Mouse (Mus musculus) gastrocnemius, adult 2 months (tissue): ENCODE data around the gene Slc4a7. TPM values are rescaled to one million over a fixed set of nuclear protein-coding genes. Genes with fewer than 3 reads are reported as not detected.
"Not testable (repeated sequence)": the region's sequence is repeated elsewhere in the genome, so short reads cannot be mapped to it uniquely, and the experiment has no call there.

ENCODE experiments used
- DNase-seq: peaks from one replicate; pipeline ENCODE4 v3.0.0; 2022
- H3K27ac ChIP-seq: fragments of 200-600 bp; 2 replicates; pipeline ENCODE4 v1.8.1; 2022; ENCODE audit warnings: mild to moderate bottlenecking
- H3K4me3 ChIP-seq: fragments of 200-600 bp; 2 replicates; pipeline ENCODE4 v1.8.1; 2022; ENCODE audit warnings: mild to moderate bottlenecking, moderate library complexity
- CTCF ChIP-seq: fragments of 200-600 bp; IDR thresholded peaks from 2 replicates; pipeline ENCODE4 v1.8.1; 2022; ENCODE audit warnings: antibody characterized with exemption, mild to moderate bottlenecking, moderate library complexity
- intact Hi-C: fragments of 180-260 bp; cut with DNase I; formaldehyde crosslinking; loops from one replicate; pipeline ENCODE4 v1.15.1; 2025
- total RNA-seq, 2 experiments: library from RNA; stranded (reverse); gene quantifications; 2 replicates each; pipeline ENCODE4 v1.2.3; 2021

Slc4a7 gene
- total RNA-seq, 2 experiments from 2014 or later = 8.0 to 14.0 TPM

- no peak for DNase-seq
- intact Hi-C loops = loop anchor here (10.0 kb wide), 1 partner anchor 156 kb away; no protein-coding TSS in a partner anchor
- Histone ChIP-seq H3K4me3 (no peak overlapping the region), H3K27ac (no peak overlapping the region)
- TF ChIP-seq CTCF = no peak
These were observed 6.9 kb downstream of the Slc4a7 start for GRCm38 (mm10) chr14:14709021-14709420.

GRCm38 (mm10) chr14:14714130-14714529 is 12.1 kb downstream of the Slc4a7 start:
- TF ChIP-seq CTCF = peak; percentile 42
- intact Hi-C loops = no loop called here
- DNase-seq = no peak
- Histone ChIP-seq H3K4me3 (no peak overlapping the region), H3K27ac (no peak overlapping the region)

- TF ChIP-seq CTCF = no peak
- intact Hi-C loops = no loop called here
- Histone ChIP-seq H3K27ac (no peak overlapping the region), H3K4me3 (no peak overlapping the region)
- no peak for DNase-seq
These were observed 13.7 kb downstream of the Slc4a7 start for GRCm38 (mm10) chr14:14715794-14716193.

- intact Hi-C loops = no loop called here
- Histone ChIP-seq H3K4me3 (no peak overlapping the region), H3K27ac (no peak overlapping the region)
- DNase-seq = no peak
- no peak for TF ChIP-seq CTCF
These were observed 14.8 kb downstream of the Slc4a7 start for GRCm38 (mm10) chr14:14716843-14717242.

GRCm38 (mm10) chr14:14718556-14718955 is 16.5 kb downstream of the Slc4a7 start:
- intact Hi-C loops = no loop called here
- no peak for DNase-seq
- Histone ChIP-seq H3K4me3 (no peak overlapping the region), H3K27ac (no peak overlapping the region)
- no peak for TF ChIP-seq CTCF

- intact Hi-C loops = no loop called here
- no peak overlapping the region for H3K27ac ChIP-seq
- no peak for TF ChIP-seq CTCF
- DNase-seq = no peak
- H3K4me3 ChIP-seq = no peak overlapping the region
These were observed 79.1 kb downstream of the Slc4a7 start for GRCm38 (mm10) chr14:14781169-14781568.

GRCm38 (mm10) chr14:14784223-14784622 is 82.1 kb downstream of the Slc4a7 start:
- intact Hi-C loops = no loop called here
- no peak for TF ChIP-seq CTCF
- no peak for DNase-seq

GRCm38 (mm10) chr14:14786979-14787378 is 84.9 kb downstream of the Slc4a7 start:
- TF ChIP-seq CTCF = no peak
- Histone ChIP-seq H3K4me3 (no peak overlapping the region), H3K27ac (no peak overlapping the region)
- no peak for DNase-seq
- intact Hi-C loops = no loop called here

More at GRCm38 (mm10) chr14:14784223-14784622, 82.1 kb downstream of the Slc4a7 start:
- Histone ChIP-seq H3K27ac (no peak overlapping the region), H3K4me3 (no peak overlapping the region)

- intact Hi-C loops = no loop called here
- no peak for TF ChIP-seq CTCF
- no peak for DNase-seq
- no peak overlapping the region for H3K27ac ChIP-seq
- no peak overlapping the region for H3K4me3 ChIP-seq
These were observed 87.9 kb downstream of the Slc4a7 start for GRCm38 (mm10) chr14:14789840-14790470.

- H3K4me3 ChIP-seq = no peak overlapping the region
- no peak for TF ChIP-seq CTCF
- H3K27ac ChIP-seq = no peak overlapping the region
- intact Hi-C loops = no loop called here
- no peak for DNase-seq
These were observed 97.8 kb downstream of the Slc4a7 start for GRCm38 (mm10) chr14:14799861-14800260.

- Histone ChIP-seq H3K27ac (no peak overlapping the region), H3K4me3 (no peak overlapping the region)
- no peak for TF ChIP-seq CTCF
- intact Hi-C loops = no loop called here
- DNase-seq = no peak
These were observed 98.3 kb downstream of the Slc4a7 start for GRCm38 (mm10) chr14:14800332-14800731.

- no peak overlapping the region for H3K4me3 ChIP-seq
- intact Hi-C loops = no loop called here
- no peak for TF ChIP-seq CTCF
These were observed 98.7 kb downstream of the Slc4a7 start for GRCm38 (mm10) chr14:14800810-14801209.

GRCm38 (mm10) chr14:14803115-14803514 is 101.0 kb downstream of the Slc4a7 start, which contains the start of gene Nek10:
Gene Nek10 (plus strand): TSS chr14:14803415.
- DNase-seq, H3K4me3 ChIP-seq, intact Hi-C loops, H3K27ac ChIP-seq: not testable (repeated sequence)

More at GRCm38 (mm10) chr14:14800810-14801209, 98.7 kb downstream of the Slc4a7 start:
- no peak overlapping the region for H3K27ac ChIP-seq
- DNase-seq = no peak

GRCm38 (mm10) chr14:14803921-14804517 is 101.9 kb downstream of the Slc4a7 start:
- intact Hi-C loops = no loop called here
- H3K27ac ChIP-seq = no peak overlapping the region
- DNase-seq = no peak
- no peak overlapping the region for H3K4me3 ChIP-seq
- TF ChIP-seq CTCF = no peak
